Mouse (Mus musculus): ENCODE data around the gene Noct. TPM values are rescaled to one million over a fixed set of nuclear protein-coding genes. Genes with fewer than 3 reads are reported as not detected.

Gene Noct
- polyA plus RNA-seq, 1 experiment from 2014 or later, result 36.1 TPM

GRCm38 (mm10) chr3:51281727-51282126, 57.5 kb downstream of the Noct start:
- in situ Hi-C loops (cut with MboI; ENCODE audit: low pct_unique_long_range_greater_than_20kb), result no loop called here
- no peak for DNase-seq (ENCODE audit: low read depth, low spot score)
- no peak for TF ChIP-seq CTCF (IDR thresholded peaks at IDR 0.05)
- CTCF ChIA-PET, result interaction anchor here (0.7 to 4.9 kb wide), 6 partner anchors 44 to 127 kb away, joined by 3 to 17 read pairs (median 4); partner anchors contain the start of gene Ndufc1
- no peak for ATAC-seq
- POLR2A ChIA-PET, result interaction anchor here (0.6 to 0.7 kb wide), 2 partner anchors 58 to 60 kb away, joined by 3 to 4 read pairs; partner anchors contain the start of gene Noct
- H3K27me3 ChIP-seq, result no peaks in the 10 kb centered on the region

GRCm38 (mm10) chr3:51284375-51284774, 60.1 kb downstream of the Noct start:
- ChIA-PET CTCF (interaction anchor here (1.3 to 4.9 kb wide), 5 partner anchors 31 to 81 kb away, joined by 3 to 17 read pairs (median 5); no protein-coding TSS in a partner anchor), POLR2A (interaction anchor here (0.6 kb wide), 1 partner anchor 68 kb away, joined by 3 read pairs; no protein-coding TSS in a partner anchor)
- TF ChIP-seq CTCF (IDR thresholded peaks at IDR 0.05), result no peak
- no peaks in the 10 kb centered on the region for H3K27me3 ChIP-seq
- no peak for ATAC-seq
- no peak for DNase-seq (ENCODE audit: low read depth, low spot score)
- in situ Hi-C loops (cut with MboI; ENCODE audit: low pct_unique_long_range_greater_than_20kb), result no loop called here

- DNase-seq (ENCODE audit: low read depth, low spot score) (no peak), ATAC-seq (peak; percentile 62)
- ChIA-PET POLR2A (interaction anchor here (1.0 to 1.6 kb wide), 3 partner anchors 10 to 68 kb away, joined by 3 to 4 read pairs (median 4); no protein-coding TSS in a partner anchor), CTCF (interaction anchor here (0.8 to 2.8 kb wide), 35 partner anchors 7 to 118 kb away, joined by 3 to 36 read pairs (median 5); no protein-coding TSS in a partner anchor)
- peak; percentile 95 for TF ChIP-seq CTCF (IDR thresholded peaks at IDR 0.05)
- H3K27me3 ChIP-seq, result no peaks in the 10 kb centered on the region
- in situ Hi-C loops (cut with MboI; ENCODE audit: low pct_unique_long_range_greater_than_20kb), result loop anchor here (5.0 kb wide), 1 partner anchor 78 kb away; no protein-coding TSS in a partner anchor
Measured at GRCm38 (mm10) chr3:51288880-51289821, 64.9 kb downstream of the Noct start.

GRCm38 (mm10) chr3:51294251-51294650, 70.0 kb downstream of the Noct start:
- no peaks in the 10 kb centered on the region for H3K27me3 ChIP-seq
- ATAC-seq (no peak), DNase-seq (ENCODE audit: low read depth, low spot score) (no peak)
- POLR2A ChIA-PET, result interaction anchor here (0.5 kb wide), 2 partner anchors 1196 to 1699 kb away, joined by 3 to 6 read pairs; no protein-coding TSS in a partner anchor
- TF ChIP-seq CTCF (IDR thresholded peaks at IDR 0.05), result no peak
- in situ Hi-C loops (cut with MboI; ENCODE audit: low pct_unique_long_range_greater_than_20kb), result no loop called here
- CTCF ChIA-PET, result interaction anchor here (0.9 to 2.4 kb wide), 4 partner anchors 14 to 74 kb away, joined by 3 to 10 read pairs (median 3); no protein-coding TSS in a partner anchor

GRCm38 (mm10) chr3:51295225-51295624, 71.0 kb downstream of the Noct start:
- in situ Hi-C loops (cut with MboI; ENCODE audit: low pct_unique_long_range_greater_than_20kb), result no loop called here
- no peak for TF ChIP-seq CTCF (IDR thresholded peaks at IDR 0.05)
- H3K27me3 ChIP-seq, result no peaks in the 10 kb centered on the region
- DNase-seq (ENCODE audit: low read depth, low spot score) (no peak), ATAC-seq (no peak)
- ChIA-PET POLR2A (no interaction called here), CTCF (interaction anchor here (2.4 kb wide), 1 partner anchor 13 kb away, joined by 10 read pairs; no protein-coding TSS in a partner anchor)

GRCm38 (mm10) chr3:51296790-51297189, 72.5 kb downstream of the Noct start:
- no peak for TF ChIP-seq CTCF (IDR thresholded peaks at IDR 0.05)
- no peaks in the 10 kb centered on the region for H3K27me3 ChIP-seq
- POLR2A ChIA-PET, result interaction anchor here (0.6 kb wide), 1 partner anchor 68 kb away, joined by 3 read pairs; no protein-coding TSS in a partner anchor
- no peak for ATAC-seq
- CTCF ChIA-PET, result interaction anchor here (1.0 to 1.3 kb wide), 3 partner anchors 9 to 22 kb away, joined by 3 to 6 read pairs (median 3); no protein-coding TSS in a partner anchor
- no peak for DNase-seq (ENCODE audit: low read depth, low spot score)
- in situ Hi-C loops (cut with MboI; ENCODE audit: low pct_unique_long_range_greater_than_20kb), result no loop called here

Other genes with a start within 250 kb of the Noct start
- 69.6 TPM for gene Elf2, start 116.2 kb downstream of the Noct start, polyA plus RNA-seq (2021)
- 0.85 TPM for gene Mgarp, start 172.3 kb downstream of the Noct start, polyA plus RNA-seq (2021)
- gene Ndufc1, start 184.5 kb downstream of the Noct start, polyA plus RNA-seq (2021), result 652 TPM
- 65.0 TPM for gene Naa15, start 190.7 kb downstream of the Noct start, polyA plus RNA-seq (2021)